Mouse (Mus musculus): ENCODE results near the gene 1700122O11Rik. TPM values are rescaled to one million over a fixed set of nuclear protein-coding genes. Genes with fewer than 3 reads are reported as not detected.

The 1700122O11Rik gene
- not detected for total RNA-seq (2021)
- long read RNA-seq, experiment 1: 0 reads
- long read RNA-seq, experiment 2: 0 reads

DNA sequence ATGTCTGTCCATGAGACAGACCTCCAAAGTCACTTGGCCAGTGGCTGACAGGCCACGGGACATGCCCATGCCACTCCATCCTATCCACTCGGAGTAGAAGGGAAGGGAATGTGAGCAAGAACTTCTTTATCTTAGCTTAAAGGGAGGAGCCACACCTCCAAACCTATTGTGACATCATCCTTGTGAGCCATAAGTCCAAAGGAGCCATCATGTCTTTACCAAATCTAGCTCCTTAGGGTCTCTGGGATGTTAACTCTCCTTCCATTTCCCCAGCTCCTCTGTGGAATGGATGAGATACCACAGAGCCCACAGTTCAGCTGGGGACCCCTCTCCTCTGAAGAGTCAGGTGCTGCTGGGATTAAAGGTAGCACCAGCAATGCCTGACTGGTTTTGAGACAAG lies at the start of gene 1700122O11Rik:
TSS of gene 1700122O11Rik (minus strand) at position 101 of the 400 bp plus-strand sequence.
- DNase-seq (ENCODE audit: low spot score in 2 of 2): no peak

DNA sequence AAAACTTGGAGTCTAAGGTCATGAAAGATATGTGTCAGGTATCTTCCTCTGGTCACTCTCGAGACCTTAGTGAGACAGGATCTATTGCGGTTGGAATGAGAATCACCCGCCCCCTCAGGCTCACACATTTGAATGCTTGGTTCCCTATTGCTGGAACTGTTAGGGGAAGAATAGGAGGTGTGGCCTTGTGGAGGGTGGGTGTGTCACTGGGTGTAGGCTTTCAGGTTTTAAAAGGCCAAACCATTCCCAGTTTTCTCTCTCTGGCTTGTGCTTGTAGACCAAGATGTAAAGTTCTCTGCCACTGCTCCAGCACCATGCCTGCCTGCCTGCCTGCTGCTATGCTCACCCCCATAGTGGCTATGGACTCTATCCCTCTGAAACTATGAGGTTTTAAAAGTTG lies 42.5 kb upstream of the 1700122O11Rik start:
- DNase-seq (ENCODE audit: low spot score in 2 of 2): no peak

DNA sequence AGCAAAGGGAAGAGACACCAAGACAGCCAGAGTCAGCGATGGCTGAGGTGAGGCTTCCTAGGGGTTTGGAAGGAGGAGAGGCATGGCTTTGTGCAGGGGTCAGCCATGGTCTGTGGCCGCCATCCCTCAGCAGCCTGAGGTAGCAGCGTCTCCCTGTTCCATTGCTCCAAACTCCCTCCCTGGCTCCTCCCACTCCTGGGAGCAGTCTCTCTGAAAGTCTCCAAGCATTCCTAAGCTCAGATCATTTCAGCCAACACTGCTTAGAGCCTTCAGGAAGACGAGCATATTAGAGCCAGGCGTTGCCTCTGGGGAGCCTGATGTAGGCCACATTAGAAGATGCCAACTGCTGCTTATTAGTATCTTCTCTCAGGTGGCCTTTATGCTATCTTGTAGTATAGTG lies 29.6 kb upstream of the 1700122O11Rik start:
- no peak for DNase-seq (ENCODE audit: low spot score in 2 of 2)

DNA sequence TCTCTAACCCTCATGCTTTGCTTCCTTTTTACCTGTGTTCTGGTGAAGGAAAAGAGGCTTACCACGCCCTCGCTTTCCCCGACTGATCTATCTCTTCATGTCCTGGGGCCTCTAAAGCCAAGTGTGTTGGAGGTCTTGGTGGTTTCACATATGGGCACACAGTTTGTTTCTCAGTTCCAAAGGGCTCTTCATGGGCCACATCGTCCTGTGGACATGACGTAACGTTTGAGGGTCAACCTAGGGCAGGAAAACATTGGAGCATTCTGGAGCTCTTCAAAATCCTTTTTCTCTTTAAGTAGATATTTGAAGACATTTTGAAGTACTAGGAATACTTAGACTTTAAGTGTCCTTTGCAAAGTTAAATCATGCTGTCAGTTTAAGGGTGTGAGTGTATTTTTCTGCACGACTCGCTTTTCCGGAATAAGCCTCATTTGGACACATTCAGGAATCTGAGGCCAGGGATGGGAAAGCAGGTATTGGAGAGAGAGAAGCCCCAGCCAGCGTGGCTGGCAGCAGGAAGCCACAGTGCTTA lies 29.1 kb upstream of the 1700122O11Rik start:
- DNase-seq (ENCODE audit: low spot score in 2 of 2): no peak

GRCm38 (mm10) chr17:48065081-48065501 lies 27.0 kb upstream of the 1700122O11Rik start:
- DNase-seq (ENCODE audit: low spot score in 2 of 2): no peak

DNA sequence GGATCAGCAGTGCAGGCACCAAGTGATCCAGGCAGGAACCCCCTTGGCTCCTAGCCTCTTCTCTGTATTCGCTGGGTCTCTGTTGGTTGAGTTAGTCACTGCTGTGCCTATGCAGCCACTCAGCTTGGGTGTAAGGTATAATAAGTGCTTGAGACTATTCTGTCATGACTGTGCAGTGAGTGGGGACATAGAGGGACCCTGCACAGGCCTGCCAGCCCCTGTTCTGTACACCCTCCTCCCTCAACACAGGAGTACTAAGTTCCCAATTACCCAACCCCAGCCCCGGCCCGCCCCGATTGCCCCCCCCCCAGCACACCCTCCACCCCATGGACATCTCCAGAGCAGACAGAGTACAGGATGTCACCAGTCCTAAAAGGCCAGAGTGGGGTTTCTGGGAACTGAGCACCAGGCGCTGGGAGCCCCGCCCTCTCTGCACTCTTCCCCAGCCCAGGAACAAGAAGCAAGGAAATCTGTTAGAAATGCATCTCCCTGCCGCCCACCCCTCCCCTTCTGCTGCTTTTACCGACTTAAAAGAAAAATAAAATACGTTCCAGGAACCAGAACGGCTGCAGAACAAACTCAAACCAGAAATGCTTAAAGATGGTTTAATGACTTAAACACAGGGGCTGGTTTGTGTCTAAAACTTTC lies 26.2 kb upstream of the 1700122O11Rik start:
- no peak for DNase-seq (ENCODE audit: low spot score in 2 of 2)

- DNase-seq (ENCODE audit: low spot score in 2 of 2): no peak
Observed at GRCm38 (mm10) chr17:48057382-48057781, 19.3 kb upstream of the 1700122O11Rik start.

GRCm38 (mm10) chr17:48055076-48055816 lies 17.2 kb upstream of the 1700122O11Rik start:
- DNase-seq (ENCODE audit: low spot score in 2 of 2): no peak

GRCm38 (mm10) chr17:48053646-48054045 lies 15.6 kb upstream of the 1700122O11Rik start:
- no peak for DNase-seq (ENCODE audit: low spot score in 2 of 2)

DNA sequence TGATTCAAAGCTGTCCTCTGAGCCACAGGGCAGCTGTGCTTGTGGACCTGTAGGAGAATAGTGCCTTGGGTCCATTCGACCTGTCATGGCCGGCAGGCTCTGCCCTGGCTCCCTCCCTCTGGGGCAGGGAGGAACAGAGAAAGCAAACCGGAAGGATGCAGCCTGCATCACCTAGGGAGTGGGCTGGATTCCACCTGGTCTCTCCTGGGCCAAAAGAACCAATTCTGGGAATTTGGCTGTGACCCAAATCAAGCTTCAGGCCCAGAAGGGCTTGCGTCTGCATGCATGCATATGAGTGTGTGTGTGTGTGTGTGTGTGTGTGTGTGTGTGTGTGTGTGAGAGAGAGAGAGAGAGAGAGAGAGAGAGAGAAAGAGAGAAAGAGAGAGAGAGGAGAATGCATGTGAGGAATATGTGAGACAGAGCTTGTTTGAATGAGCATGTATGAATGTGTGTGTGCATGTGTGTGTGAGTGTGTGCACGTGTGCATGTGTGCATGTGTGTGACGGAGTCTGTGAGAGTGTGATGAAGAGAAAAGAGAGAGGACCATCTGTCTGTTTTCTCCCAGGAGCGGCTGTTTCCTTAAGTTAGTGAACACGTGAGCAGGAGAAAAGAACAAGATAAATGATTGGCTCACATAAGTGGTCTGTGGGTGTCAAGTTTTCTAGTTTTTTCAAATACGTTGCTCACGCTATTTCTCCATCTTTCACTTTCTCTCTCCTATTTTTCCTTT lies 14.4 kb upstream of the 1700122O11Rik start:
- no peak for DNase-seq (ENCODE audit: low spot score in 2 of 2)

DNA sequence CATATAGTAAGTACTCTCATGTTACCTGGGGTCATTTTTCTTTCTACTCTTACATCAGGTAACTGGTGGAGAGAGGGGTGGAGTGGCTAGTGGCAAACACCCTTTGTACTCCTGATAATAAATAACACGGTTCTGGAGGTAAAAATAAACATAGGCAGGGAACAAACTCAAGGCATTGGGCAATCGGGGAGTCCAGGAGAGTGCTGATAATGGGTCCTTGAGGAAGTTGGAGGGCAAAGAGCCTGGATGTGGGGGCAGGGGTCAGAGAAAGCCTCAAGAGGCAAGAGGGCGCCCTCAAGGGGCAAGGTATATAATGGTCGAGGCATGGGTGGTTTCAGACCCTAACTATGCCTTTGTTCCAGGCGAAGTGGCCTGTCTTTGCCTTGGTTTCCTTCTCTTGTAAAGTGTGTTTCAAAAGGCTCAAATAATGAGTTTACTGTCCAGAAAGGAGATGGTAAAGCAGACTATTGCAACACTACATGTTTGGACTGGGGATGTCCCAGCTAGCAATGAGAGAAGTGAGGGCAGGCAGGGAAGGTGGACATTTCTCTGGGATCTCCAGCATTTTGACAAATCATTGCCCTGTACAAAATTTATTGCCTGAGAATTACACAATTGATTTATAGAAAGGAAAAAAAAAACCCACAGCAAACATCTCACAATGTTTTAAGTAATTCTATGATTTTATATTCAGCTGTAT lies 13.7 kb upstream of the 1700122O11Rik start:
- no peak for DNase-seq (ENCODE audit: low spot score in 2 of 2)

DNA sequence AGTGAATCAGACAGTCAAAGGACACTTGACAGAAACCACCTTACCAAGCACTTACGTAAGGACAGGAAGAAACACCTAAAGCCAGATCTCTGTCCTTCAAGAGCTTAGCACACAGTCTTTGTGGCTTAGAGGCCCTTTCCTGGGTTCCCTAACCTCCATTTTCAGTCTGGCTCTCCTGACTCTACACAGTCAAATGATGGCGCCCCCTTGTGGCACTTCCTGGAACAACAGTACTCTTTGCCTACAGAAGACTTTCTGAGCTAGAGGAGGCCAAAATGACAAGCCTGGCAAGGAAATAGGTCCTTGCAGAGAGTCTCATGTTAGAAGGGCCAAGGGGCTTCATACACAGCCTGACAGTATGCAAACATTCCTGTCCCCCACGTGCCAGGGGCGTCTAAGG lies 7.5 kb upstream of the 1700122O11Rik start:
- DNase-seq (ENCODE audit: low spot score in 2 of 2): peak; percentile 34 to 57

DNA sequence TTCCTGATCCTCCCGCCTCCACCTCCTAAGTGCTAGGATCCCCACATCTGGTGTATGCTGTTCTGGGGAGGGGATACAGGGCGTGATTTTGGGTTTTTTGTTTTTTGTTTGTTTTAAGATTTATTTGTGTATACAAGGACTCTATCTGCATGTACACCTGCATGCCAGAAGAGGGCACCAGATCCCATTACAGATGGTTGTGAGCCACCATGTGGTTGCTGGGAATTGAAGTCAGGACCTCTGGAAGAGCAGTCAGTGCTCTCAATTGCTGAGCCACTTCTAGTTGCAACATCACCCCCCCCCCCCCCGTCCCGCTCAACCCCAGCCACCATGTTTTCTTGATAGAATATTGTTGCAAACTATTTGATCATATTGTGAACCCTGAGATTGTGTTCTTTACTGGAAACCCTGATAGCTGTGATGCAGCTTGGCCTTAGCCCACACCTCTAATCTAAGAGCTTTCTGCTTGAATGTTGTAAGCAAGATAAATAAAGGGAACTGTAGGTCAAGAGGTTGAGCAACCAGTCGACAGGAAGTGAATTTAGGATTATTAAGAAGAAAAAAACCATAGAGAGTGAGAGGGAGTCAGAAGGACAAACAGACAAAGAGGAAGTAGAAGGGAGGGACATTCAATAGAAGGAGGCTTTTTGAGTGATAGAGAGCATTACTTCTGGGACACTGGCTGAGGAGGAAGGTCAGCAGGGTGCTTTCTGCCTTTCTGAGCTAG lies 5.2 kb upstream of the 1700122O11Rik start:
- no peak for DNase-seq (ENCODE audit: low spot score in 2 of 2)

GRCm38 (mm10) chr17:48041351-48042287 lies 3.5 kb upstream of the 1700122O11Rik start:
- peak in 1 of 2 experiments; percentile 34 for DNase-seq (ENCODE audit: low spot score in 2 of 2)

GRCm38 (mm10) chr17:48039232-48039866 lies 1.3 kb upstream of the 1700122O11Rik start:
- no peak for DNase-seq (ENCODE audit: low spot score in 2 of 2)

GRCm38 (mm10) chr17:48036921-48037320 lies 1.2 kb downstream of the 1700122O11Rik start:
- DNase-seq (ENCODE audit: low spot score in 2 of 2): no peak

GRCm38 (mm10) chr17:48031521-48032430 lies 6.3 kb downstream of the 1700122O11Rik start:
- no peak for DNase-seq (ENCODE audit: low spot score in 2 of 2)

DNA sequence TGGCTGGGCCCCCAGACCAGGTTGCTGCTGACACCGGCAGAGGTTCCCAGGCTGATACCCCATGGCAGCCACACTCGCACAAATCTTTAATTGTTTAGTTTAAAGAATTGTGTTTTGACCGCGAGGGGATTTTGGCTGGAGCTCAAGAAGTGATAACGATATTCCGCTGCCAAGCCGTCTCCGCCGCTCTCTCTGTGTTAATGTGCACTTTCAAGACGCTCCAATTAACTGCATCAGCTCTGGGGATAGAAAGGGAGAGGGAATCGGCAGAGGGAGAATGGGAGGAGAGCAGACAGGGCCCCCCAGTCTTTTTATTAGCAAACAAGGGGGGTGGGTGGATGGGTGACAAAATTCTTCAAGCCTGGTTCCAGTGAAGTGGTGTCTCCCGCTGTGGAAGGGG lies 8.9 kb downstream of the 1700122O11Rik start:
- no peak for DNase-seq (ENCODE audit: low spot score in 2 of 2)

Measured in layer of hippocampus, postnatal 14 days (tissue).